Mouse (Mus musculus) embryonic facial prominence, embryonic 11.5 days (tissue): Measurements from ENCODE around the gene Cdk20. TPM values are rescaled to one million over a fixed set of nuclear protein-coding genes. Genes with fewer than 3 reads are reported as not detected.

Experiments used
- ATAC-seq: fragments of 200-750 bp; cut with Nextera tagmentation; replicated peaks from 2 replicates; pipeline ENCODE4 v1.8.0; 2017; ENCODE audit warnings: low read depth; ENCODE audit not compliant: insufficient number of reproducible peaks, low FRiP score, low TSS enrichment
- DNase-seq: peaks from one replicate; pipeline ENCODE4 v3.0.0-alpha.2; 2015; ENCODE audit warnings: low spot score
- H3K27ac ChIP-seq: fragments of 300-500 bp; sonication (generic); replicated peaks from 2 replicates; pipeline ENCODE4 v1.5.1; 2014; ENCODE audit warnings: mild to moderate bottlenecking, low read depth, low read length, control low read depth
- H3K27me3 ChIP-seq: fragments of 300-500 bp; sonication (generic); 2 replicates; pipeline ENCODE4 v1.6.1; 2014; ENCODE audit warnings: mild to moderate bottlenecking, low read length, moderate library complexity, mixed read lengths; ENCODE audit not compliant: control insufficient read depth, insufficient read depth
- H3K36me3 ChIP-seq: fragments of 300-500 bp; sonication (generic); replicated peaks from 2 replicates; pipeline ENCODE4 v1.6.1; 2014; ENCODE audit warnings: low read depth, mild to moderate bottlenecking, low read length, moderate library complexity, mixed read lengths; ENCODE audit not compliant: control insufficient read depth, insufficient read depth
- H3K4me1 ChIP-seq: fragments of 300-500 bp; sonication (generic); 2 replicates; pipeline ENCODE4 v1.6.1; 2014; ENCODE audit warnings: low read length, mixed read lengths; ENCODE audit not compliant: control insufficient read depth, insufficient read depth
- H3K4me2 ChIP-seq: fragments of 300-500 bp; sonication (generic); 2 replicates; pipeline ENCODE4 v1.6.1; 2014; ENCODE audit warnings: low read depth, mild to moderate bottlenecking, control low read depth, low read length, moderate library complexity
- H3K4me3 ChIP-seq: fragments of 300-500 bp; sonication (generic); 2 replicates; pipeline ENCODE4 v1.5.1; 2014; ENCODE audit warnings: low read depth, low read length, control low read depth
- H3K9ac ChIP-seq: fragments of 300-500 bp; sonication (generic); replicated peaks from 2 replicates; pipeline ENCODE4 v1.6.1; 2014; ENCODE audit warnings: mild to moderate bottlenecking, control low read depth, low read length
- H3K9me3 ChIP-seq: fragments of 300-500 bp; sonication (generic); replicated peaks from 2 replicates; pipeline ENCODE4 v1.6.1; 2016; ENCODE audit warnings: mild to moderate bottlenecking, low read length, inconsistent platforms, mixed read lengths; ENCODE audit not compliant: control insufficient read depth
- WGBS: fragments of 180-500 bp; shearing (Covaris S2); extraction: QIAGEN DNeasy Blood & Tissue Kit; methylation state at CpG from one replicate; pipeline ENCODE4 v1.1.7; 2014; 5-methylcytosine and 5-hydroxymethylcytosine counted together
- polyA plus RNA-seq: library from polyadenylated mRNA; unstranded; fragments of >200 nt; fragmentation: Nextera tagmentation; extraction: Ambion mirVana; gene quantifications from 2 replicates; pipeline ENCODE4 v1.2.1, GENCODE M21; 2014

Cdk20 gene
- polyA plus RNA-seq, 1 experiment from 2014 or later = 6.7 TPM

DNA sequence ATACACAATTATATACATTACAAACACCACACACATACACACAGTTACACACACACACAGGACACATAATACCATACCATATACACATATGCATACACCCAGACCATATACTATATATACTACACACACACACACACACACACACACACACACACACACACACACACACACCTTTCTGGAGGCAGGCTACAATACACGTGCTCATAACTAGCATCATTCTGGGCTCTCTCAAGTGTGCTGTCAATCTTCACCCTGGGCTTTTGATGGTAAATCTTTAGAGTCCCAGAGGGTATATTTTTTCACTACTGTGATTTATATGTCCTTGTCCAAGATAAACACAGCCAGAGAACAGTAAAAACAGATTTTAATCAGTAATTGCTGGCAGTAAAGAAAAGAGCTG lies 6.8 kb upstream of the Cdk20 start:
- WGBS = 52% methylated on average over 1 of the region's 1 CpGs
- no peaks in the 10 kb centered on the region for H3K27me3 ChIP-seq
- ATAC-seq (no peak), DNase-seq (no peak)
- no peak overlapping the region for H3K9ac ChIP-seq
- no peaks in the 10 kb centered on the region for H3K9me3 ChIP-seq
- no peaks in the 10 kb centered on the region for H3K36me3 ChIP-seq
- H3K4me2 ChIP-seq = no peak overlapping the region
- no peak overlapping the region for H3K27ac ChIP-seq
- H3K4me3 ChIP-seq = no peak overlapping the region
- no peaks in the 10 kb centered on the region for H3K4me1 ChIP-seq

DNA sequence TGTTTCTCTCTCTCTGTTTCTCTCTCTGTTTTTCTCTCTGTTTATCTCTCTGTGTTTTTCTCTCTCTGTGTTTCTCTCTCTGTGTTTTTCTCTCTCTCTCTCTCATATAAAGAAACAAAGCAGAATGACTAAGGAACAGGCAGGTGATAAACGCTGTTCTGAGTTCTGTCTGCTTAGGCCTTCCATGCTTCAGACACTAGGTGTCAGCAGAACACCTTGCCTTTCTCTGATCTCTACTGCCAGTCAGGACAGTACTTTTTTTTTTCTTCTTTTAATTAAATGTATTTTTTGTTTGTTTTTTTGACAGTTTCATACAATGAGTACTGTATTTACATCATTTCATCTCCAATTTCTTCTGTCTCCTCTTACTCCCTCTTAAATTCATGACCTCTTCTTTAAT lies 2.8 kb upstream of the Cdk20 start:
- no peaks in the 10 kb centered on the region for H3K27me3 ChIP-seq
- WGBS = 3% methylated on average over 1 of the region's 1 CpGs
- no peak for ATAC-seq

GRCm38 (mm10) chr13:64437801-64438200 lies 5.7 kb downstream of the Cdk20 start:
- Histone ChIP-seq H3K9me3 (no peaks in the 10 kb centered on the region), H3K27me3 (no peaks in the 10 kb centered on the region), H3K9ac (no peak overlapping the region), H3K36me3 (no peaks in the 10 kb centered on the region), H3K27ac (no peak overlapping the region), H3K4me2 (no peak overlapping the region), H3K4me3 (no peak overlapping the region), H3K4me1 (no peaks in the 10 kb centered on the region; the same call in 1 of the 2 replicates)
- DNase-seq = no peak
- WGBS = 56% methylated on average over 7 of the region's 7 CpGs
- no peak for ATAC-seq

More for the DNA sequence above, 2.8 kb upstream of the Cdk20 start:
- H3K27ac ChIP-seq = no peak overlapping the region
- no peak overlapping the region for H3K4me3 ChIP-seq
- H3K9ac ChIP-seq = no peak overlapping the region
- DNase-seq = peak; percentile 13
- H3K9me3 ChIP-seq = no peaks in the 10 kb centered on the region
- H3K36me3 ChIP-seq = no peaks in the 10 kb centered on the region
- H3K4me1 ChIP-seq = no peaks in the 10 kb centered on the region; the same call in 1 of the 2 replicates
- no peak overlapping the region for H3K4me2 ChIP-seq

DNA sequence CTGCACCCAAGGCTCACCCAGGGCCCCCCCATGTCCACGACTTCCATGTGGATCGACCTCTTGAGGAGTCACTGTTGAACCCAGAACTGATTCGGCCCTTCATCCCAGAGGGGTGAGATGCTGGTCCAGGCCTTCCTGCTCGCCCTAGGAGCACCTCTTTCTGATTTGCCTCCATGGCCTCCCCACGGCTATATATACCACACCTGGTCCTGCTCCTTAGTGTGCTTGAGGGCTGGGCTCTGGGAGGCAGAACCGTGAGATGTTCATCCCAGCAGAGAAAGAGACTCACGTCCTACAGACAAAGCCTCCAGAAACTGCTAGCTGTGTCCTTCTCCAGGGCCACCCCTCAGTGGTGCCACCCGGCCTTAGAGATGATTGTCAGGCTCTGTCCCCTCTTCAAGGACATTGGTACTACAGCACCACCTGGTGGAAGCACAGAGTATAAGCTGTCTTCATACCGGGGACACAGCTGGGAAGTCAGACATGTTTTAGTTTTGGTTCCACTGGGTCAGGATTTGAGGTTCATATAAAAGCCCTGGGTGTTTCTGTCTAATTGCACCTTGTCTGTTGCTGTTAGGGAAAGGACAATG lies 6.8 kb downstream of the Cdk20 start:
- ATAC-seq = peak; percentile 53; the same call in 1 of the 2 replicates
- no peak overlapping the region for H3K4me2 ChIP-seq

GRCm38 (mm10) chr13:64439471-64439870 lies 7.4 kb downstream of the Cdk20 start:
- DNase-seq (no peak), ATAC-seq (no peak)
- no peak overlapping the region for H3K4me2 ChIP-seq
- WGBS = 81% methylated on average over 5 of the region's 5 CpGs
- no peaks in the 10 kb centered on the region for H3K36me3 ChIP-seq
- H3K27ac ChIP-seq = no peak overlapping the region
- H3K27me3 ChIP-seq = no peaks in the 10 kb centered on the region
- no peaks in the 10 kb centered on the region for H3K9me3 ChIP-seq
- no peak overlapping the region for H3K9ac ChIP-seq
- H3K4me3 ChIP-seq = no peak overlapping the region
- no peaks in the 10 kb centered on the region for H3K4me1 ChIP-seq

More for the DNA sequence above, 6.8 kb downstream of the Cdk20 start:
- no peaks in the 10 kb centered on the region for H3K36me3 ChIP-seq
- H3K4me1 ChIP-seq = no peaks in the 10 kb centered on the region
- no peaks in the 10 kb centered on the region for H3K9me3 ChIP-seq
- peak; percentile 77 for DNase-seq
- no peak overlapping the region for H3K9ac ChIP-seq
- WGBS = 55% methylated on average over 9 of the region's 9 CpGs
- no peaks in the 10 kb centered on the region for H3K27me3 ChIP-seq
- no peak overlapping the region for H3K4me3 ChIP-seq
- no peak overlapping the region for H3K27ac ChIP-seq

GRCm38 (mm10) chr13:64440592-64440991 lies 8.5 kb downstream of the Cdk20 start:
- ATAC-seq = no peak

DNA sequence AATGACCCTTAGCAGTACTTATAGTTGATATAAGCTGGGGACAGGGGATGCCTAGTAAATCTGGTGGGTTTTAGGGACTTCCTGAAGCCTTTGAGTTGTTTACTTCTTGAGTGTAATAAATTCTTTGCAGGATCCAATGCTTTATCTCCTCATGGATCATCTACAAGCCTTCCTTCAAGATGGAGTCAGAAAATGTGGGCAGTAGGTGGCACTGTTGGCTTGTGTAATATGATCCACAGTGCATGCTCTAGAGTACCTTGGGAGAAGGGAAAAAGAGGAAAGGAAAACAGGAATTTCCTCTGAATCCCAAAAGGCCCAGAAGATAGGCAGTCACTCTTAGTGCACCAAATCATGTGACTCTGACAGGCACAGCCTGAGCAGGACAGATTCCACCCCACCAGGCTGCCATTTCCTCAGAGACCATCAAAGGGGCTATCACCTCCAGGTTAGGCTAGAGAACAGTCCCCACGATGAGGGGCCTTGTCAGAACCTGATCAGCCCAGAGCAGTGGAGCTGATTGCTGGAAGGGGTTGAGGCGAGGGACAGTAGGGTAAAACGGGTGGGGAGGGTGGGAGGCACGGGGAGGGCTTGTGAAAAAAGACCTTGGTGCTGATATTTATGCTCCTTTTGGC lies 11.3 kb downstream of the Cdk20 start:
- H3K27me3 ChIP-seq = no peaks in the 10 kb centered on the region
- no peaks in the 10 kb centered on the region for H3K4me1 ChIP-seq
- DNase-seq = peak; percentile 70
- H3K36me3 ChIP-seq = no peaks in the 10 kb centered on the region
- H3K4me3 ChIP-seq = no peak overlapping the region
- 0 out of 2 replicates have a peak, but pooled peaks have one; percentile 66 for ATAC-seq
- no peak overlapping the region for H3K9ac ChIP-seq
- H3K4me2 ChIP-seq = no peak overlapping the region
- H3K27ac ChIP-seq = no peak overlapping the region
- 55% methylated on average over 4 of the region's 4 CpGs for WGBS
- H3K9me3 ChIP-seq = no peaks in the 10 kb centered on the region

More at GRCm38 (mm10) chr13:64440592-64440991, 8.5 kb downstream of the Cdk20 start:
- Histone ChIP-seq H3K27ac (no peak overlapping the region), H3K9ac (no peak overlapping the region), H3K4me1 (no peaks in the 10 kb centered on the region), H3K36me3 (no peaks in the 10 kb centered on the region), H3K27me3 (no peaks in the 10 kb centered on the region), H3K4me3 (no peak overlapping the region), H3K9me3 (no peaks in the 10 kb centered on the region), H3K4me2 (no peak overlapping the region)
- 84% methylated on average over 4 of the region's 4 CpGs for WGBS
- no peak for DNase-seq

GRCm38 (mm10) chr13:64445254-64445920 lies 13.3 kb downstream of the Cdk20 start:
- ATAC-seq (no peak), DNase-seq (no peak)
- Histone ChIP-seq H3K27ac (no peak overlapping the region), H3K4me2 (no peak overlapping the region), H3K9ac (no peak overlapping the region), H3K9me3 (no peaks in the 10 kb centered on the region), H3K4me1 (no peaks in the 10 kb centered on the region), H3K4me3 (no peak overlapping the region), H3K27me3 (no peaks in the 10 kb centered on the region), H3K36me3 (no peaks in the 10 kb centered on the region)
- 80% methylated on average over 9 of the region's 9 CpGs for WGBS
